Mouse (Mus musculus) midbrain, postnatal 0 days (tissue): ENCODE measurements around the gene BC035044. TPM values are rescaled to one million over a fixed set of nuclear protein-coding genes. Genes with fewer than 3 reads are reported as not detected.
A peak's percentile ranks its signal among the peaks of the same experiment; 100 is the strongest.

Experiments used
- ATAC-seq: fragments of 200-750 bp; cut with Nextera tagmentation; 2 replicates; pipeline ENCODE4 v1.8.0; 2017; ENCODE audit warnings: moderate number of reproducible peaks, mild to moderate bottlenecking, moderate TSS enrichment, moderate library complexity; ENCODE audit not compliant: low FRiP score
- DNase-seq: peaks from one replicate; pipeline ENCODE4 v3.0.0-alpha.2; 2015; ENCODE audit warnings: low spot score
- H3K27ac ChIP-seq: fragments of 300-500 bp; sonication (generic); 2 replicates; pipeline ENCODE4 v1.5.1; 2014; ENCODE audit warnings: low read depth, mild to moderate bottlenecking, low read length, mixed read lengths
- H3K27me3 ChIP-seq: fragments of 300-500 bp; sonication (generic); 2 replicates; pipeline ENCODE4 v1.6.1; 2014; ENCODE audit warnings: low read length, control low read depth, mixed read lengths; ENCODE audit not compliant: insufficient read depth
- H3K36me3 ChIP-seq: fragments of 300-500 bp; sonication (generic); 2 replicates; pipeline ENCODE4 v1.6.1; 2014; ENCODE audit warnings: low read length, control low read depth, mixed read lengths; ENCODE audit not compliant: insufficient read depth
- H3K4me1 ChIP-seq: fragments of 300-500 bp; sonication (generic); 2 replicates; pipeline ENCODE4 v1.6.1; 2014; ENCODE audit warnings: mild to moderate bottlenecking, control low read depth, antibody characterized with exemption, low read length, mixed read lengths; ENCODE audit not compliant: insufficient read depth
- H3K4me2 ChIP-seq: fragments of 300-500 bp; sonication (generic); 2 replicates; pipeline ENCODE4 v1.6.1; 2014; ENCODE audit warnings: low read depth, mild to moderate bottlenecking, low read length, mixed read lengths; ENCODE audit not compliant: poor library complexity, severe bottlenecking
- H3K4me3 ChIP-seq: fragments of 300-500 bp; sonication (generic); 2 replicates; pipeline ENCODE4 v1.5.1; 2014; ENCODE audit warnings: low read depth, mild to moderate bottlenecking, low read length, moderate library complexity
- H3K9ac ChIP-seq: fragments of 300-500 bp; sonication (generic); replicated peaks from 2 replicates; pipeline ENCODE4 v1.6.1; 2014; ENCODE audit warnings: mild to moderate bottlenecking, low read length, moderate library complexity, mixed read lengths; ENCODE audit not compliant: poor library complexity, severe bottlenecking
- H3K9me3 ChIP-seq: fragments of 300-500 bp; sonication (generic); 2 replicates; pipeline ENCODE4 v1.6.1; 2016; ENCODE audit warnings: low read length, control low read depth
- CTCF ChIP-seq: IDR thresholded peaks from 2 replicates; pipeline ENCODE4 v1.5.1; 2016; ENCODE audit warnings: antibody characterized with exemption, mild to moderate bottlenecking
- WGBS: fragments of 180-500 bp; shearing (Covaris S2); extraction: QIAGEN DNeasy Blood & Tissue Kit; methylation state at CpG from one replicate; pipeline ENCODE4 v1.1.7; 2014; 5-methylcytosine and 5-hydroxymethylcytosine counted together
- polyA plus RNA-seq: library from polyadenylated mRNA; unstranded; fragments of >200 nt; fragmentation: Nextera tagmentation; extraction: Ambion mirVana; gene quantifications from 2 replicates; pipeline ENCODE4 v1.2.1, GENCODE M21; 2015
- total RNA-seq: library from RNA; depleted of rRNA; stranded (reverse); fragments of >200 nt; gene quantifications from 2 replicates; pipeline ENCODE4 v1.2.3, GENCODE M21; 2014

The BC035044 gene
- total and polyA plus RNA-seq, 2 experiments from 2014 or later, result 0.38 to 0.41 TPM

DNA sequence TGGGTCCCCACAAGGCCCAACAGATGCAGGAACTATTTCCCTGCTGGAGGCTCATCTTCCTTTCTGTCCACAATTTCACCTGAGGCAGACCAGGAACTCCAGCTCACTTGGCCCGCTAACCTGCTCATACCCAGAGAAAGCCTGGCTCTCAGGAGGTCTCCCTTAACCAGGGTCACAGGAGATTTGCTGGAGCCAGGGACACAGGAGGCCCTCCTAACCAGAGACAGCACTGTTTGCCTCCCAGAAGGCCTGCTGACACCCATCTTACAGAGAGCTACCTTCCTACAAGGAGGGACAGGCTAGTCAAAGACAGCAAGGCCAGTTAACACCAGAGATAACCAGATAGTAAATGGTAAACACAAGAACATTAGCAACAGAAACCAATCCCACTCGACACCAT, 33.0 kb downstream of the BC035044 start:
- Histone ChIP-seq H3K9ac (no peak overlapping the region), H3K36me3 (no peaks in the 10 kb centered on the region), H3K4me2 (no peak overlapping the region), H3K9me3 (no peaks in the 10 kb centered on the region), H3K4me1 (no peaks in the 10 kb centered on the region), H3K4me3 (no peak overlapping the region), H3K27me3 (no peaks in the 10 kb centered on the region), H3K27ac (no peak overlapping the region)
- TF ChIP-seq CTCF, result no peak
- WGBS, result 95% methylated on average over 2 of the region's 2 CpGs
- ATAC-seq (no peak), DNase-seq (no peak)

DNA sequence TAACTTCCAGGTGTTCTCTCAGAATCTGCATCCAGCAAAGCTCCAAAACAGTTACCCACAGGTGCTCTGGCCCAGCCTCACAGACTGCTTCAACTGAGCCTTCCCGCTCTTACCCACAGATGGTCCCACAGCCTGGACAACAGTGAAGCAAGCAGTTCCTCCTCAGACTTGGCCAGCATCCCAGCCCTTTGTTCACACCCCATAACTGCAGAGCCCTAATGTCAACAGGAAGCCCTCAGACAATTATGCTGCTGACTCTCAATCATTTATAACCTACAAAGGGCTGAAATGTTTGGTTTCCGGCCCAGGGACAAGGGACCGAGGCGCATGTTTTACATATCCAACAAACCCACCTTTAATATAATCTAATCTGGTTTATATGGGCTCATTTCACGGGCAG, 34.7 kb downstream of the BC035044 start:
- no peak overlapping the region for H3K4me2 ChIP-seq
- TF ChIP-seq CTCF, result no peak
- DNase-seq (peak; percentile 74), ATAC-seq (no peak; the same call in 1 of the 2 replicates)
- no peaks in the 10 kb centered on the region for H3K36me3 ChIP-seq
- 66% methylated on average over 5 of the region's 5 CpGs for WGBS
- H3K9me3 ChIP-seq, result no peaks in the 10 kb centered on the region
- H3K27ac ChIP-seq, result no peak overlapping the region
- no peak overlapping the region for H3K9ac ChIP-seq
- no peaks in the 10 kb centered on the region for H3K4me1 ChIP-seq
- H3K4me3 ChIP-seq, result no peak overlapping the region
- H3K27me3 ChIP-seq, result no peaks in the 10 kb centered on the region

DNA sequence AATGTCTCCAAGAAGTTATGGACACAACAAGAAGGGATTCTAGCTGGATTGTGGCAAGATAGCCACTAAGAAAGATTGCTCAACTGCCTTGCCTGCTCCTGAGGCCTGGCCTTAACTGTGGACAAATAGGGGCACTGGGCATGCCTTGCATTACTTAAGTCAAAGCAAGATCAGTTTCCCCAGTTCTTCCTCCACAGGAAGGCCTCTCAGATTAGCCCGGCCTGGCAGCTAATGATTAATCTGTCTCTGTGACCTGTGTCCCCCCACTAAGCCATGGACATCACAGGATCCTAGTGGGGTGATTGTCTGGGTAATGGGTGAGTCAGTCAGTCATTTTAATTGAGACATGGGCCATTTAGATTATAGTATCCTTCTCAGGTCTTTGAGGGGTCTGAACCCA, 35.4 kb downstream of the BC035044 start:
- DNase-seq (no peak), ATAC-seq (no peak)
- Histone ChIP-seq H3K27me3 (no peaks in the 10 kb centered on the region), H3K4me3 (no peak overlapping the region), H3K9ac (no peak overlapping the region), H3K36me3 (no peaks in the 10 kb centered on the region), H3K4me1 (no peaks in the 10 kb centered on the region), H3K4me2 (no peak overlapping the region), H3K27ac (no peak overlapping the region), H3K9me3 (no peaks in the 10 kb centered on the region)
- WGBS, result 89% methylated on average over 1 of the region's 1 CpGs
- no peak for TF ChIP-seq CTCF

DNA sequence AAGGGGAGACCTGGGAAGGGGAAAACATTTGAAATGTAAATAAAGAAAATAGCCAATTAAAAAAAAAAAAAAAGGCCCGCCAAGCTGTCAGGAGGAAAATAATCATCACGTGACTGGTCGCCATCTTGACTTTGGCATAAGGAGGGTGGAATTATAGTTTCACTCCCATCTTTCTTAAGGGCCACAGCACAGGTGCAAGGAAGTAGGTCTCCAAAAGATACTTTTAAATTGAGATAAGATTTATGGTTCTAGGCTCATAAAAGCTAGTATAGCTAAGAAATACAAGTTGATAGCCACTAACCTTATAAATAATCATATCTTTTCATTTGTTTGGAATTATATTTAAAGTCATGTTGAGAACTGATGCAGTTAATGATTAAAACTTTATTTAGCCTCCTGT, 36.0 kb downstream of the BC035044 start:
- WGBS, result 94% methylated on average over 3 of the region's 3 CpGs
- DNase-seq (no peak), ATAC-seq (no peak)
- Histone ChIP-seq H3K9me3 (no peaks in the 10 kb centered on the region), H3K27me3 (no peaks in the 10 kb centered on the region), H3K27ac (no peak overlapping the region), H3K9ac (no peak overlapping the region), H3K4me2 (no peak overlapping the region), H3K36me3 (no peaks in the 10 kb centered on the region), H3K4me1 (no peaks in the 10 kb centered on the region), H3K4me3 (no peak overlapping the region)
- no peak for TF ChIP-seq CTCF

DNA sequence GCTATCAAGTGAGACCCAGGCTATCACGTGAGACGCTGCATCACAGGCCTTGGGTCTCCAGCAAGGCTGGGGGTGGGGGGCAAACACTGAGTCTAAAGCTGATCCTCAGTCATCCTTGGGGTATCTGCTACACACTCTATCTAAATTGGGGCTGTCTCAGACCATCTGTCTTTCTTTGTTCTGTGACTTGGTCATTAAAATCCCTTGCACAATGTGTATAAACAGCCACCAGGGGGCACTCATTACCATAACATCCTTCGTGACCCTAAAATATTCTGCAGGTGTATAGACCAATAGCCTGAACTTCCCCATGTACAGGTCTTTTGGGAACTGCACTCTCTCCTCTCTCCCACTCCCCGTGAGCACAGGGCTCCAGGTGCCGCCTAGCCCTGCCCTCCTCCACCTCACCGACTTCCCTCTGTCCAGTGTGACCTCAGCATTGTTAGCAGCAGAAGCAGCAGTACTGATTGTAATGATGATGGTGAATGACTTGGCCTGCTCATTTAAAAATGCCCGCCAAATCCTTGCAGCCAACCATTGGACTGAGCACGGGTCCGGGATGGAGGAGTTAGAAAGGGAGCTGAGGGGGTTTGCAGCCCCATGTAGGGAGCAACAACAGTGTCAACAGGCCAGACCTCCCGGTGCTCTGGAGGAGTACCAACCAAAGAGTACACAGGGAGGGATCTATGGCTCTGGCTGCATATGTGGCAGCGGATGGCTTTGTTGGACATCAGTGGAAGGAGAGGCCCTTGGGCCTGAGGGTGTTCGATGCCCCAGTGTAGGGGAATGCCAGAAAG, 36.7 kb downstream of the BC035044 start:
- H3K4me2 ChIP-seq, result no peak overlapping the region
- peak; percentile 75 for DNase-seq
- H3K9me3 ChIP-seq, result no peaks in the 10 kb centered on the region
- H3K27ac ChIP-seq, result no peak overlapping the region
- H3K36me3 ChIP-seq, result no peaks in the 10 kb centered on the region
- H3K9ac ChIP-seq, result no peak overlapping the region
- H3K27me3 ChIP-seq, result no peaks in the 10 kb centered on the region
- TF ChIP-seq CTCF, result peak; percentile 80
- peak; percentile 66 for ATAC-seq
- H3K4me3 ChIP-seq, result no peak overlapping the region
- no peaks in the 10 kb centered on the region for H3K4me1 ChIP-seq
- 44% methylated on average over 12 of the region's 12 CpGs for WGBS

DNA sequence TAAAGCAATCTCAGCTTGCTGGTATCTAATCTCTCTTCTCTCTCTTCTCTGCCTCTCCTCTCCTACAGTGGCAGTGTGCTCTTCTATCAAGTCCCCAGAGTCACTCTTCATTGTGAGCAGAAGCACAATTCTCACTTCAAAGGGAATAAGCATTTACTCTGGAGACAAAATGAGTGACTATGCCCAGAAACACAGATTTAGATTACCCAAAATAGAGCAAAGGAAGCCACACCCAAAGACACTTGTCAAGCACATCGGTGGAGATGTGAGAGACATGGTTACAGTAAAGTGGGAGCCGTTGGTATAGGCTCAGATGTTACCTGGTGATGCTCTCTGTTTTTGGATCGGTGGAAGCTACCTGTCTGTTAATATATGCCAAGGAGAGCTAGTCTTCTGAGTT, 38.2 kb downstream of the BC035044 start:
- ATAC-seq (no peak), DNase-seq (no peak)
- no peak overlapping the region for H3K27ac ChIP-seq
- no peaks in the 10 kb centered on the region for H3K4me1 ChIP-seq
- H3K36me3 ChIP-seq, result no peaks in the 10 kb centered on the region
- 87% methylated on average over 3 of the region's 3 CpGs for WGBS
- no peak overlapping the region for H3K4me3 ChIP-seq
- no peak for TF ChIP-seq CTCF
- no peaks in the 10 kb centered on the region for H3K27me3 ChIP-seq
- no peak overlapping the region for H3K9ac ChIP-seq
- no peak overlapping the region for H3K4me2 ChIP-seq
- H3K9me3 ChIP-seq, result no peaks in the 10 kb centered on the region
